Mouse (Mus musculus) liver, adult (tissue): ENCODE measurements around the gene Kctd6.

ENCODE experiments used
- GATA4 ChIP-seq: IDR thresholded peaks from 2 replicates; pipeline ENCODE4 v1.6.1; 2014; ENCODE audit warnings: mild to moderate bottlenecking, low read length; ENCODE audit not compliant: insufficient replicate concordance

The Kctd6 gene

DNA sequence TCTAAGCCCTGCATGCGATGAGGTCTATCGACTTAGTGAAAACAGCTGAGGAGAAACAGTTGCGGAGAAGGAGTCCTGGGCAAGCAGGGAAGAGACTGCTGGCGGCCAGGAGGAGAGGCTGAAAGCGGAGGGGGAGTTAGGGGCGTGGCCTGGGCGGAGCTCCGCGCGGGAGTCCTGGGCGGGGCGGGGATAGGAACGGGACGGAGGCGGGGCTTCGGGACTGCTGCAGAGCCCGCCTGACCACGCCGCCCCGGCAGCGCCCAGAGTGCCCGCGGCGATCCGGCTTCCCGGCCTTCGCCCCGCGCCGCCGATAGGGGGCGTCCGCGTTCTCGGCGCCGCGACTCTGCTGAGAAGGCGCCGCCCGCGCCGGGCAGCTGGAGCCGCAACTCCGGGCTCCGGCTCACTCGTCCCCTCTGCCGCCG, at the start of gene Kctd6:
Gene Kctd6, plus strand, starts transcription at position 338 of the 422 bp plus-strand sequence.
- TF ChIP-seq GATA4 = no peak

- TF ChIP-seq GATA4 = no peak
Measured at GRCm38 (mm10) chr14:8164463-8164862, 49.5 kb upstream of the Kctd6 start.

DNA sequence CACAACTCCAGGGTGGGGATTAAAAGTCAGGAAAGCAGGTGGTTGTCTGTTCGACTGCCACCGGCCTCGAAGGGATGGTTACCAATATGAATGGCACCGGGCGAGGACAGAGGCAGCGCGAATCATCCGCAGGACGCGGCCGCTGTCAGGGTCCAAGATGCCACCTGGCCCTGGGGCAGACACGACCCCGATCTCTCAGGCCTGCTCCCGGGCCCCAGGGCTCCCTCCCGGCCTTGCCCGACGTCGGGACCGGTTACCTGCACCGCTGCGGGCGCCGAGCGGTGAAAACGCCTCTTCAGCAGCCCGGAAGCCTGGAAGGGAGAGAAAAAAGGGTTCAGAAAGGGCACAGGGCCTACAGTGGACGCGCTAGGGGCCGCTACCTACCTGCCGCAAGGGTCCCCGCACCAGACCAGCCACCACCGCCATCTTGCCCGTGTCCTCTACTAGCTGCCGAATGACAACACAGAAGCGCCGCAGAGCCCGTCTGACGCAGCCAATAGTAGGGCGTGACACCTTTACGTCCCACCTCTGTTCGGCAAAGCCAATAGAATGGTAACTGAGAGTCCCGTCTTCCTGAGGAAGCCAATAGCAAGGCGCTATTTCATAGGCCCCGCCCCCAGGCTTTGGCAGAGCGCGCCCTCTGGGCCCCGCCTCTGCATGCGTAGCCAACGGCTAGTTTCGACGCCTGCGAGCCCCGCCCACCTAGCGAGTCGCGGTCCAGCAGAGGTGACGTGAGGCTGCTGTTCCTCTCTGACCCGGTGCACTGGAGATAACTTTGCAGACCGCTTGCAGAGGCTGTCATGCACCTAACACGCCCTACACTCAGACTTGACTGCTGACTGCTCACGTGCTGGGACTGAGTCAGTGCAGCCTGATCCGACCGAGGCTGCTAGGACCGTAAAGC, 41.2 kb upstream of the Kctd6 start, which contains the start of gene Pdhb:
Gene Pdhb, minus strand, starts transcription at position 519 of the 904 bp plus-strand sequence.
- TF ChIP-seq GATA4 = peak; percentile 89; the same call in 1 of the 2 replicates

DNA sequence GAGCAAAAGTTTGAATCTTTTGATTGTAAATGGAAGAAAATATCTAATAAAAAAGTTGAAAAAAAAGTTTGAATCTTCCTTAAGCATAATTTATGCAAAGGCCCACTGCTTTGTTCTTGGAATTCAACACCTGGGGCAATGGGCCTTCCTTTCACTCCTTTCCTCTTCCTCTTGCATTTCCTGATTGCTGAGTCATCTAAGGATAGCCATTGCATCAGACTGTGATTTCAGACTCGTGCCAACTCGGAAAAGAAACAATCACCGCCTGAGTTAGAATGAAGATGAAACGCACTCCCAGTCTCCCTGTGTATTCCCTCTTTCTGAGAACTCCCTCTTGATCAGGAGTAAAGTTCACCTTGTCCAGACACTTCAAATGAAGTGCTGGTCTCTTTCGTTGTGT, 39.3 kb upstream of the Kctd6 start:
- TF ChIP-seq GATA4 = no peak

DNA sequence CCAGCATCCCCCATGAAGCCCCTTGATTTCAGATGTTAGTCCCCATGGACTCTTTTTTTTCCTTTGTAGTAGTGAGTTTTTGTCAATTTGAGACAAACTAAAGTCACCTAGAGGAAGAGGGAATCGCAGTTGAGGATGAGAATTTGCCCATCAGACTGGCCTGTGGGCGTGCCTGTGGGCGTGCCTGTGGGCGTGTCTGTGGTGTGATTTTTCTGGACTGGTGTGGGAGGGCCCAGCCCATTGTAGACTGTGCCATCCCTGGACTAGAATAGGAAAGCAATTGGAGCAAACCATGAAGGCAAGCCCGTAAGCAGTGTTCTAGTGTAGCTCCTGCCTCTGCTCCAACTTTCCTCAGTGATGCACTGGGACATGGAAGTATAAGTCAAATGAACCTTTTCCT, 37.7 kb upstream of the Kctd6 start:
- no peak for TF ChIP-seq GATA4

DNA sequence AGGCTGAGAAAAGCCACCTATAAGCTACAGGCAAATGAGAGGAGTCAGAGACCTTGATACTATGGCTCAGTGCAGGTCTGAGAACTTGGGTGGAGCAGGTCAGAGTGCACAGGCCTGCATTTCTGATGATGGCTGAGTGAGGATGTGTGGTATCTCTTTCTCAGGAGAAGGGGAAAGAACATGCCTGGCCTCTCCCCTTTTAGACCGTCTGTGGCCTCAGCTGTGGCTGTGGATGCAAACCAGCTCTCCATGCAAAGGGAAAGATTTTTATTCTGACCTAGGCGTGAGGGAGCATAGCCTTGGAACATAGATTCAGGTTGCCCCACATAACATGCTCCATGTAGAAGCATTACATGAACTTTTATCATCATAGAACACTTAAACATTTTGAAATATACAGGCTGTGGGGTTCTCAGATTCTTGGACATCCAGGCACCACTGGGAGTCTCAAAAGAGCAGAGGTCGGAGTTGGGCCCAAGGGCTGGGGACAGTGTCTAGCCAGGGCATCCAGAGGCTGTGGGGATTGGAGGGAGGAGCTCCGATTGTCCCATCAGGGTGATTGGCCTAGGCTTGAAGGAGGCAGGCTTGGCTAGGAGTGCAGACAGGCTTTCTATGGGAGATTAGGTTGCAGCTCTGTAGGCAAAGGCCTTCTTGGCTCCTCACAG, 33.4 kb upstream of the Kctd6 start:
- no peak for TF ChIP-seq GATA4

GRCm38 (mm10) chr14:8183330-8183729, 30.6 kb upstream of the Kctd6 start:
- no peak for TF ChIP-seq GATA4

- TF ChIP-seq GATA4 = no peak
Measured at GRCm38 (mm10) chr14:8186278-8187045, 27.5 kb upstream of the Kctd6 start.

DNA sequence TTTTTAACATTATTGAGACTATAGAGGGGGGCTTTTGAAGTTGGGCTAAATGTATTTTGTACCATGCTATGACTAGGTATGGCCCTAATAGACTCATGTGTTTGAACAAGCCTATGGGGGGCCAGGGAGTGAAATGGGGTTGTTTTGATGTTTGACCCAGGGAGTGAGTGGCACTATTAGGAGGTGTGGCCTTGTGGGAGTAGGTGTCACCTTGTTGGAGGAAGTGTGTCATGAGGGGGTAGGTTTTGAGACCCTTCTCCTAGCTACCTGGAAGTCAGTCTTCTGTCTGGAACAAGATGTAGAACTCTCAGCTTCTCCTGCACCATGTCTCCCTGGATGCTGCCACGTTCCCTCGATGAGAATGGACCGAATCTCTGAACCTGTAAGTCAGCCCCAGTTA, 23.4 kb upstream of the Kctd6 start:
- no peak for TF ChIP-seq GATA4

DNA sequence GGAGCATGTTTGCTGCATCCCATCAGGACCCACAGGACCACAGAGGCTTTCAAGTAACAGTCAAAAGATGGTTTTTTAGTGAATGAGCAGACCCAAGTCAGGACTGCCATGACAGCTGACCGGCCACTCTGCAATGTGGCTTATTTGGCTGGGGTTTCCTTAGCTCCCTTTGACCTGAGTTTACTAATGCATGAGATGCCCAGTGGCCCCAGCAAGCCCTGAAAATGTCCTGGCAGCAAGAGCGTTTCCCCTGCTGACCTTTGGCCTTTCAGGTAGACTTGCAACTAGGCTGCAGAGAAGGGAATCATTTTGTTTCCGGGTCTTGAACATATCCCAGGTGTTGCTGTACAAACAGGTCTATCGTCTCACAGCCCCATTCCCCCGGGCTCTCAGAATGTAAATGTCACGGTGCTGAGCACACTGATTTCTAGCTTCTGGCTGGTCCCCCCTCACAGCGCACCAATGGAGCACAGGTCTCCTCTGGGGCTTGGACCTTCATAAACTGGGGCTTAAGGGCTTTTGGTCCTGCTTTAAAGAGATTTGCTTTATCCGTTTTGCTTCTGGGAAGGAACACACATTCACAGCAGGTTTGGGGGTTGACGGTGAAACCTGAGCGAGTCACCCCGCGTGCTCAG, 22.5 kb upstream of the Kctd6 start:
- no peak for TF ChIP-seq GATA4

DNA sequence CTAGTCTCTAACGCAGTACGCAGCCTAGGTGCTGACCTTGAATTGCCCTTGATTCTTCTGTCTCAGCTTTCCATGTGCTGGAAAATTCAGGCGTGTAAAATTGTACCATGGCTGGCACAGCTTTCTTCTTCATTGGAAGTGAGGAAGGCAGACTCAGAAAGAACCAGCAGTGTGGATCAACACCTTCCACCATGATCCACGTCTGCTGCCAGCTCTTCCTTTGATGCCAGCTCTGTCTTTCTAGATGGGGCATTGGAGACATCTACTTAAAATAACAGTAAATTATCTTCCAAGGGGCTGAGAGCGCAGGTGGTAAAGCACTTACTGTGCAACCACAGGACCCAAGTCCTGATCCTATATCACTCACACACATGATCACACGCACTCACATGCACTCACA, 21.2 kb upstream of the Kctd6 start:
- no peak for TF ChIP-seq GATA4

DNA sequence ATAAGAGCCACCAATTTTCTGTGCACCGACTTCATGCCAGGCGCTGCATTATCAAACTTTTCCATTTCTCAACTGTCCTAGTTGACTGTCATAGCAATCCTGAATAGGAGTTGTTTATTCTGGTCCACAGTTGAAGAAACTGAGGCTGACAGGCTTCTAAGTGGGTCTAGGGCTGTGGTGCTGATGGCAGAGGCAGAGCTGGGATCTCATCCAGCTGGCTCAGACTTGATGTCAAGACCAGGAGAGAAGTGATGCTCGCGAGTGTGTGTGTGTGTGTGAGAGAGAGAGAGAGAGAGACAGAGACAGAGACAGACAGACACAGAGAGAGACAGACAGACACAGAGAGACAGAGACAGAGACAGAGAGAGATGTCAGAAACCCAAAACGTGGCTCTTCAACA, 13.2 kb upstream of the Kctd6 start:
- TF ChIP-seq GATA4 = no peak

- no peak for TF ChIP-seq GATA4
Measured at GRCm38 (mm10) chr14:8201715-8202114, 12.2 kb upstream of the Kctd6 start.

GRCm38 (mm10) chr14:8206179-8206910, 7.6 kb upstream of the Kctd6 start:
- TF ChIP-seq GATA4 = no peak
